Mouse (Mus musculus) left cerebral cortex, adult 2 months (tissue): Measurements from ENCODE around the gene Slc35e3. TPM values are rescaled to one million over a fixed set of nuclear protein-coding genes. Genes with fewer than 3 reads are reported as not detected.
"Not testable (repeated sequence)": the region's sequence is repeated elsewhere in the genome, so short reads cannot be mapped to it uniquely, and the experiment has no call there.

Source experiments
- DNase-seq, 2 experiments: peaks; one replicate each; pipeline ENCODE4 v3.0.0; 2021 to 2022; ENCODE audit warnings: low spot score in 2 of 2, mixed read lengths in 1 of 2; ENCODE audit errors: extremely low spot score in 1 of 2
- H3K27ac ChIP-seq: fragments of 200-600 bp; 2 replicates; pipeline ENCODE4 v1.8.1; 2022
- H3K4me3 ChIP-seq: fragments of 200-600 bp; 2 replicates; pipeline ENCODE4 v1.8.1; 2022
- CTCF ChIP-seq: fragments of 200-600 bp; IDR thresholded peaks from 2 replicates; pipeline ENCODE4 v1.8.1; 2022; ENCODE audit warnings: antibody characterized with exemption, mild to moderate bottlenecking, moderate library complexity
- intact Hi-C: fragments of 180-260 bp; cut with DNase I; formaldehyde crosslinking; loops from one replicate; pipeline ENCODE4 v1.15.1; 2025
- total RNA-seq, 2 experiments: library from RNA; stranded (reverse); gene quantifications; 2 replicates each; pipeline ENCODE4 v1.2.3; 2021

The Slc35e3 gene
- total RNA-seq, 2 experiments from 2014 or later = 27.7 to 28.8 TPM

- Histone ChIP-seq H3K4me3 (peak overlapping the region; percentile 100), H3K27ac (peak overlapping the region; percentile 100)
- TF ChIP-seq CTCF = no peak
- peak; percentile 65 to 69 for DNase-seq
- intact Hi-C loops = loop anchor here (2.0 kb wide), 1 partner anchor 35 kb away; no protein-coding TSS in a partner anchor
These were observed 36.1 kb downstream of the Slc35e3 start for GRCm38 (mm10) chr10:117709930-117710603.

- Histone ChIP-seq H3K4me3 (peak overlapping the region; percentile 100), H3K27ac (peak overlapping the region; percentile 100)
- no peak for TF ChIP-seq CTCF
- intact Hi-C loops = no loop called here
- DNase-seq = no peak
These were observed 36.8 kb downstream of the Slc35e3 start for GRCm38 (mm10) chr10:117709326-117709830.

GRCm38 (mm10) chr10:117708856-117709255, 37.3 kb downstream of the Slc35e3 start:
- DNase-seq = no peak
- intact Hi-C loops = no loop called here
- no peak overlapping the region for H3K27ac ChIP-seq

GRCm38 (mm10) chr10:117708376-117708775, 37.8 kb downstream of the Slc35e3 start:
- intact Hi-C loops = no loop called here
- no peak for DNase-seq

More at GRCm38 (mm10) chr10:117708856-117709255, 37.3 kb downstream of the Slc35e3 start:
- H3K4me3 ChIP-seq = peak overlapping the region; percentile 100
- TF ChIP-seq CTCF = no peak

GRCm38 (mm10) chr10:117707114-117707838, 38.9 kb downstream of the Slc35e3 start:
- H3K4me3 ChIP-seq = no peak overlapping the region
- DNase-seq = no peak
- H3K27ac ChIP-seq = no peak overlapping the region; the same call in 1 of the 2 replicates
- TF ChIP-seq CTCF = no peak
- intact Hi-C loops = no loop called here

More at GRCm38 (mm10) chr10:117708376-117708775, 37.8 kb downstream of the Slc35e3 start:
- Histone ChIP-seq H3K27ac (no peak overlapping the region), H3K4me3 (peak overlapping the region; percentile 100)
- TF ChIP-seq CTCF = no peak

GRCm38 (mm10) chr10:117706440-117706839, 39.7 kb downstream of the Slc35e3 start:
- no peak for DNase-seq
- Histone ChIP-seq H3K4me3 (no peak overlapping the region), H3K27ac (no peak overlapping the region)
- no peak for TF ChIP-seq CTCF
- intact Hi-C loops = no loop called here

GRCm38 (mm10) chr10:117705806-117706205, 40.4 kb downstream of the Slc35e3 start:
- DNase-seq = no peak
- TF ChIP-seq CTCF = no peak
- Histone ChIP-seq H3K27ac (no peak overlapping the region), H3K4me3 (no peak overlapping the region)
- intact Hi-C loops = no loop called here

- intact Hi-C loops = no loop called here
- DNase-seq = no peak
- no peak for TF ChIP-seq CTCF
These were observed 41.2 kb downstream of the Slc35e3 start for GRCm38 (mm10) chr10:117704964-117705335.

GRCm38 (mm10) chr10:117704314-117704963, 41.7 kb downstream of the Slc35e3 start:
- H3K4me3 ChIP-seq, DNase-seq, H3K27ac ChIP-seq, intact Hi-C loops: not testable (repeated sequence)

More at GRCm38 (mm10) chr10:117704964-117705335, 41.2 kb downstream of the Slc35e3 start:
- Histone ChIP-seq H3K4me3 (no peak overlapping the region), H3K27ac (no peak overlapping the region)

GRCm38 (mm10) chr10:117703506-117703905, 42.7 kb downstream of the Slc35e3 start:
- DNase-seq = no peak
- intact Hi-C loops = no loop called here
- H3K27ac ChIP-seq = no peak overlapping the region
- H3K4me3 ChIP-seq = no peak overlapping the region
- no peak for TF ChIP-seq CTCF

- DNase-seq = no peak
- intact Hi-C loops = no loop called here
- Histone ChIP-seq H3K4me3 (no peak overlapping the region), H3K27ac (no peak overlapping the region)
- TF ChIP-seq CTCF = no peak; the same call in 1 of the 2 replicates
These were observed 43.9 kb downstream of the Slc35e3 start for GRCm38 (mm10) chr10:117702024-117702833.
